ENCODE assay signal across 8 mouse cellular contexts in genomic region chr5:92461321-92461720, GRCm38 (mm10). TPM values are rescaled to one million over a fixed set of nuclear protein-coding genes. Genes with fewer than 3 reads are reported as not detected.
DNase-seq lines count a peak whose midpoint lies in the region; ATAC-seq and TF ChIP-seq lines count a peak whose summit lies in the region.

No protein-coding gene starts in this region.

- no peak overlapping the region for H3K4me3 ChIP-seq in hindbrain, embryonic 11.5 days (ENCODE audit: low read depth, low read length)
- H3K4me3 ChIP-seq in hindbrain, embryonic 13.5 days, result no peak overlapping the region
- H3K4me3 ChIP-seq in hindbrain, postnatal 0 days (ENCODE audit: low read length), result no peak overlapping the region

- DNase-seq in hindbrain, embryonic 11.5 days (ENCODE audit: low spot score), result peak; percentile 67
- DNase-seq in adipocyte (ENCODE audit: low spot score), result peak; percentile 74
- peak; percentile 81 for DNase-seq in embryo, embryonic 10.5 days (ENCODE audit: low spot score)
- peak; percentile 68 for DNase-seq in hindbrain, postnatal 0 days (ENCODE audit: low spot score)
- peak; percentile 28 to 63 for DNase-seq in left cerebral cortex, postnatal 14 days (ENCODE audit: low spot score in 2 of 2)
- DNase-seq in thymus, adult 18-20 months, result peak; percentile 46 to 55

- ATAC-seq in hindbrain, embryonic 11.5 days (ENCODE audit: low FRiP score), result no peak
- ATAC-seq in hindbrain, embryonic 13.5 days (ENCODE audit: low FRiP score), result no peak
- peak; percentile 49; the same call in 1 of the 2 replicates for ATAC-seq in hindbrain, postnatal 0 days
- peak; percentile 59; the same call in 1 of the 2 replicates for ATAC-seq in neutrophil, adult 5-6 weeks (ENCODE audit: extremely low read depth, insufficient number of reproducible peaks, low FRiP score, poor library complexity, severe bottlenecking)

- peak; percentile 81 for TF ChIP-seq CTCF in hindbrain, postnatal 0 days (IDR thresholded peaks at IDR 0.05; ENCODE audit: low read depth)

- no peaks in the 10 kb centered on the region for H3K9me3 ChIP-seq in hindbrain, embryonic 11.5 days (ENCODE audit: control insufficient read depth, low read length)
- H3K9me3 ChIP-seq in hindbrain, embryonic 13.5 days, result no peaks in the 10 kb centered on the region
- no peaks in the 10 kb centered on the region for H3K9me3 ChIP-seq in hindbrain, postnatal 0 days (ENCODE audit: low read length)

- no peak overlapping the region for H3K4me2 ChIP-seq in hindbrain, embryonic 11.5 days (replicated peaks; ENCODE audit: low read depth, low read length)
- H3K4me2 ChIP-seq in hindbrain, embryonic 13.5 days, result no peak overlapping the region
- H3K4me2 ChIP-seq in hindbrain, postnatal 0 days (ENCODE audit: low read depth, low read length), result no peak overlapping the region

- 24% methylated on average over 5 of the region's 5 CpGs for WGBS in hindbrain, embryonic 11.5 days
- WGBS in hindbrain, embryonic 13.5 days, result 20% methylated on average over 5 of the region's 5 CpGs
- WGBS in hindbrain, postnatal 0 days, result 20% methylated on average over 5 of the region's 5 CpGs

- 0 out of 2 replicates have a peak, but pooled peaks cover 3% of the 10 kb centered on the region for H3K36me3 ChIP-seq in hindbrain, embryonic 11.5 days (ENCODE audit: control insufficient read depth, insufficient read depth, low read length)
- H3K36me3 ChIP-seq in hindbrain, embryonic 13.5 days, result peaks cover 23% of the 10 kb centered on the region
- H3K36me3 ChIP-seq in hindbrain, postnatal 0 days (ENCODE audit: insufficient read depth, low read length), result peaks cover 14% of the 10 kb centered on the region; the same call in 1 of the 2 replicates

- H3K27me3 ChIP-seq in hindbrain, embryonic 11.5 days (ENCODE audit: control insufficient read depth, insufficient read depth, low read length), result no peaks in the 10 kb centered on the region
- no peaks in the 10 kb centered on the region for H3K27me3 ChIP-seq in hindbrain, embryonic 13.5 days
- no peaks in the 10 kb centered on the region for H3K27me3 ChIP-seq in hindbrain, postnatal 0 days (ENCODE audit: insufficient read depth, low read length)

- no peak overlapping the region for H3K27ac ChIP-seq in hindbrain, embryonic 11.5 days (ENCODE audit: low read depth, low read length)
- H3K27ac ChIP-seq in hindbrain, embryonic 13.5 days, result no peak overlapping the region
- no peak overlapping the region for H3K27ac ChIP-seq in hindbrain, postnatal 0 days

- no peaks in the 10 kb centered on the region for H3K4me1 ChIP-seq in hindbrain, embryonic 11.5 days (replicated peaks; ENCODE audit: control insufficient read depth, insufficient read depth, low read length)
- no peaks in the 10 kb centered on the region for H3K4me1 ChIP-seq in hindbrain, embryonic 13.5 days (replicated peaks)
- no peaks in the 10 kb centered on the region for H3K4me1 ChIP-seq in hindbrain, postnatal 0 days (ENCODE audit: insufficient read depth, low read length)

- H3K9ac ChIP-seq in hindbrain, embryonic 11.5 days (ENCODE audit: low read depth, low read length), result no peak overlapping the region
- H3K9ac ChIP-seq in hindbrain, embryonic 13.5 days, result no peak overlapping the region
- H3K9ac ChIP-seq in hindbrain, postnatal 0 days (replicated peaks; ENCODE audit: low read length), result no peak overlapping the region

- intact Hi-C loops in left cerebral cortex, postnatal 14 days (cut with DNase I), result loop anchor here (5.0 kb wide), 1 partner anchor 196 kb away; no protein-coding TSS in a partner anchor

RNA-seq across cellular contexts. Expression of gene Nup54, which starts 26.3 kb away (rescaled TPM):
- polyA plus RNA-seq in hindbrain, embryonic 11.5 days (2014; fragmentation: Nextera tagmentation; extraction: Ambion mirVana), result 67.5 and 69.3 TPM in 2 replicates
- polyA plus RNA-seq in hindbrain, embryonic 13.5 days (2015; fragmentation: Nextera tagmentation; extraction: Ambion mirVana), result 51.0 and 56.7 TPM in 2 replicates
- total RNA-seq in hindbrain, postnatal 0 days (2014; rRNA removed), result 72.6 and 90.2 TPM in 2 replicates
- polyA plus RNA-seq in hindbrain, postnatal 0 days (2015; fragmentation: Nextera tagmentation; extraction: Ambion mirVana), result 41.3 and 42.3 TPM in 2 replicates
- total RNA-seq in left cerebral cortex, postnatal 14 days (2021), result 10 to 100 TPM; 25.6 to 29.5 TPM
- total RNA-seq in neutrophil, adult 5-6 weeks (2017), result 42.7 and 43.7 TPM in 2 replicates

RNA-seq across cellular contexts. Expression of gene Scarb2, which starts 45.3 kb away (rescaled TPM):
- polyA plus RNA-seq in hindbrain, embryonic 11.5 days (2014; fragmentation: Nextera tagmentation; extraction: Ambion mirVana), result 11.2 and 11.7 TPM in 2 replicates
- 20.5 and 20.7 TPM in 2 replicates for polyA plus RNA-seq in hindbrain, embryonic 13.5 days (2015; fragmentation: Nextera tagmentation; extraction: Ambion mirVana)
- total RNA-seq in hindbrain, postnatal 0 days (2014; rRNA removed), result 112 and 125 TPM in 2 replicates
- polyA plus RNA-seq in hindbrain, postnatal 0 days (2015; fragmentation: Nextera tagmentation; extraction: Ambion mirVana), result 21.7 and 22.9 TPM in 2 replicates
- 10 to 100 TPM; 81.8 to 82.3 TPM for total RNA-seq in left cerebral cortex, postnatal 14 days (2021)
- 63.6 and 64.9 TPM in 2 replicates for total RNA-seq in neutrophil, adult 5-6 weeks (2017)

Comparison
In these comparisons a context has a peak if more than half of its experiments do, and no peak if none do; other contexts are left out.
1. ATAC-seq: peak in hindbrain, postnatal 0 days (single experiment) and neutrophil, adult 5-6 weeks (single experiment); none in hindbrain, embryonic 11.5 days (single experiment) and hindbrain, embryonic 13.5 days (single experiment).
2. Peak in every context shown above with its lines, with median percentiles within 50 percentile points of each other: DNase-seq.